Mouse (Mus musculus): Measurements from ENCODE around the gene Rdh8.

Gene Rdh8

GRCm38 (mm10) chr9:20837184-20837947 is 19.1 kb downstream of the Rdh8 start:
- no peak for DNase-seq (ENCODE audit: low spot score)

DNA sequence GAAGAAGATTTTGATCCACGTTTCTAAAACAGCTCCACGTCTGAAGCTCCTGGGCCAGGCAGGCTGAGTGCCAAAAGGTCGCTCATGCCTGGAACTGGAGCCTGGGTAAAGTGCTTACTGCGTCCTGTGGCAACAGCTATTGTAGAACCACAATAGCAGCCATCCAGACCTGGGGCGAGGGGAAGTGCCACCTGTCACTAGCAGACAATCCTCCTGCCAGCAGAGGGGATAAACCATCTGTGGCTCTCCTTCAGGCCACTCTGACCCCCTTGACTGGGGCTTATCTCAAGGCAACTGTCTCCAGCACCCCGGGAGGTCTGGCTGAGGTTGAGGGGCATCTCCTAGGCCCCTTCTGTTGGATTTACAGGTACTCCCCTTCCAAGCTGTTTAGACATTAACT is 20.6 kb downstream of the Rdh8 start:
- no peak for DNase-seq (ENCODE audit: low spot score)

- DNase-seq (ENCODE audit: low spot score), result no peak
Observed at GRCm38 (mm10) chr9:20842211-20842610, 23.9 kb downstream of the Rdh8 start.

DNA sequence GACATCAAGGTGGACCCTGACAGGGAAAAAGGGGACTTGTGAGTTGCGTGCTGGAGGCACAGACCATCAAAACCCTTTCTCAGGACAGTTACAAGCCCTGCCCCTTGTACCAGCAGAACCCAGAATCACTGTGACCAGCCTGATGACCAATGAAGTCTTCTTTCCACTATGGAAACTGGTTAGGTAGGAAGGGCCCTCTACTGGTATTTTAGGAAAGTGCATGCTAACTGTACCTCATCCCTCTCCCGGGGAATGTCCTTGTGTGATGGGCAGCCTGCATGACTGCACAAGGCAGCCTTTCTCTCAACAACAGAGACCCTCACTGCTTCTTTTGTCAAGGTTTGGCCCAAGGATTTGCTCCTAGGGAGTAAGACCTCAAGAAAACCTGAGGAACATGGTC is 24.4 kb downstream of the Rdh8 start:
- peak; percentile 78 for DNase-seq (ENCODE audit: low spot score)

- no peak for DNase-seq (ENCODE audit: low spot score)
Observed at GRCm38 (mm10) chr9:20850179-20850578, 31.9 kb downstream of the Rdh8 start.

GRCm38 (mm10) chr9:20857131-20857530 is 38.8 kb downstream of the Rdh8 start:
- peak; percentile 63 for DNase-seq (ENCODE audit: low spot score)

GRCm38 (mm10) chr9:20859926-20860325 is 41.6 kb downstream of the Rdh8 start:
- no peak for DNase-seq (ENCODE audit: low spot score)

DNA sequence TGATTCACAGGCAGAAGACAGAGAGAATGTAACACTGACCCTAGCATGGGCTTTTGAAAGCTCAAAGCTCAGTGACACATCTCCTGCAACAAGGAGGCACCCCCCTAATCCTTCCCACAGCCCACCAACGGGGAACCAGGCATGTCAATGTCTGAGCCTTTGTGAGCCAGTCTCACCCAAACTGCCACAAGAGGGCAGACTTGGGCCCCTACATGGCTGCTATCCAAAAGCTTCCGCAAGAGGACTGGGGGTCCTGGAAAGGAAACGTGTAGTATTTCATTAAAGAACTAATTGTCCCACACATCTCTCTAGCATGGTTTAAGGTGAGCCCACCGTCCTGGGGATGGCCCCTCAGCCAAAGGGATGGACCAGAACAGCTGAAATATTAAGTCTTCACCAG is 43.5 kb downstream of the Rdh8 start:
- peak; percentile 73 for DNase-seq (ENCODE audit: low spot score)

GRCm38 (mm10) chr9:20862225-20862624 is 43.9 kb downstream of the Rdh8 start:
- no peak for DNase-seq (ENCODE audit: low spot score)

GRCm38 (mm10) chr9:20866879-20867278 is 48.6 kb downstream of the Rdh8 start:
- DNase-seq (ENCODE audit: low spot score), result no peak

- DNase-seq (ENCODE audit: low spot score), result no peak
Observed at GRCm38 (mm10) chr9:20868448-20869001, 50.2 kb downstream of the Rdh8 start, which contains the start of gene A230050P20Rik. TSS of gene A230050P20Rik (plus strand) at chr9:20868642.

- DNase-seq (ENCODE audit: low spot score), result no peak
Observed at GRCm38 (mm10) chr9:20869246-20869645, 50.9 kb downstream of the Rdh8 start.

GRCm38 (mm10) chr9:20870211-20871173 is 52.2 kb downstream of the Rdh8 start:
- DNase-seq (ENCODE audit: low spot score), result no peak

DNA sequence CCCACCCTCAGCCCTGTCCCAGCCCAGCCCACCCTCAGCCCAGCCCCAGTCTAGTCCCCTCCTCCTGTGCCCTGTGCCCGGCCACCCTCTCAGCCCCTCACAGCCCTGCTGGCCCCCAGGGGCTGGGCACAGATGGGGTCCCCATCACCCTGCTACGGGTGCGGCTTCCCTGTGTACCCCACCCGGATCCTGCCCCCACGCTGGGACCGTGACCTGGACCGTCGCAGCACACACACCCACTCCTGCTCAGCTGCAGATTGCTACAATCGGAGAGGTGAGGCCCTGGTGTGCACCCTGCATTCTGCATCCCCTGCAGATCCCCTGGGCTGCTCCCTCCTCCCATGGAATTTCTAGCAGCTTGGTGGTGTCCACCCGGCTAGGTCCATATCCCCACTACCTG is 54.7 kb downstream of the Rdh8 start:
- no peak for DNase-seq (ENCODE audit: low spot score)

GRCm38 (mm10) chr9:20873521-20873920 is 55.2 kb downstream of the Rdh8 start:
- DNase-seq (ENCODE audit: low spot score), result no peak

- DNase-seq (ENCODE audit: low spot score), result no peak
Observed at GRCm38 (mm10) chr9:20875021-20875790, 56.9 kb downstream of the Rdh8 start.

All from retina, embryonic 14.5 days (tissue).